Mouse (Mus musculus) olfactory bulb, adult 2 months (tissue): ENCODE results near the gene Hdgfl3.

Experiments
- CTCF ChIP-seq: fragments of 200-500 bp; IDR thresholded peaks from 2 replicates; pipeline ENCODE4 v1.5.1; 2012; ENCODE audit warnings: low read depth, mild to moderate bottlenecking, low read length, moderate library complexity; ENCODE audit not compliant: insufficient read depth
- POLR2A ChIP-seq: fragments of 200-500 bp; IDR thresholded peaks from 2 replicates; pipeline ENCODE4 v1.6.1; 2012; ENCODE audit warnings: mild to moderate bottlenecking, low read depth, low read length, moderate library complexity; ENCODE audit not compliant: insufficient read depth

DNA sequence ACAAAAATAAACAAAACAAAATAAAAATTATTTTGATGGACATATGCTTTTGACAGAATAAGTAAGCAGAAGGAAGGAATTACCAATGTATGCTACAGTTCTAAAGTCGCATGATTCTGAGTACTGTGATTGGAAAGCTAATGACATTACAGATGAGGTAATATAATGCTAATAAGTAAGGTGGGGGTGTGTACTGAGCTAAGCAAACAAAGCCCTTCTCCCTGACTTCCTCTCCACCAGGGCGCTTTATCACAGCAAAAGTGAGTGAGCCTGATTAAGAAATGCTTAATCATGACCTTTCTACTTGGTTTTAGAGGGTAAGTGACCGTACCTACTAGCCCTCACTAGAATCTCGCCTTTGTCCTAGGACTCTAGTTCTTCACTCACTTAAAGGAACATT is 14.0 kb downstream of the Hdgfl3 start:
- TF ChIP-seq POLR2A, result no peak
- TF ChIP-seq CTCF, result no peak
